Mouse (Mus musculus) neural tube, embryonic 11.5 days (tissue): ENCODE measurements at regions not wholly inside any gene's neighbourhood (a gene's known extent, or its start where the extent isn't known, plus 50 kb on each side); places are given as distances from the start of the nearest gene placed in this dataset.

Source experiments
- ATAC-seq: fragments of 200-750 bp; cut with Nextera tagmentation; 2 replicates; pipeline ENCODE4 v1.8.0; 2017; ENCODE audit warnings: moderate number of reproducible peaks, mild to moderate bottlenecking, moderate TSS enrichment, moderate library complexity; ENCODE audit not compliant: insufficient read depth, low FRiP score, low TSS enrichment
- DNase-seq: peaks from one replicate; pipeline ENCODE4 v3.0.0-alpha.2; 2015; ENCODE audit warnings: low spot score
- H3K27ac ChIP-seq: fragments of 300-500 bp; sonication (generic); 2 replicates; pipeline ENCODE4 v1.5.1; 2014; ENCODE audit warnings: low read depth, mild to moderate bottlenecking, low read length
- H3K27me3 ChIP-seq: fragments of 300-500 bp; sonication (generic); 2 replicates; pipeline ENCODE4 v1.6.1; 2014; ENCODE audit warnings: mild to moderate bottlenecking, low read length, mixed read lengths; ENCODE audit not compliant: control insufficient read depth, insufficient read depth
- H3K36me3 ChIP-seq: fragments of 300-500 bp; sonication (generic); 2 replicates; pipeline ENCODE4 v1.6.1; 2014; ENCODE audit warnings: mild to moderate bottlenecking, low read length, moderate library complexity, mixed read lengths; ENCODE audit not compliant: control insufficient read depth, insufficient read depth
- H3K4me1 ChIP-seq: fragments of 300-500 bp; sonication (generic); 2 replicates; pipeline ENCODE4 v1.6.1; 2014; ENCODE audit warnings: low read length, mixed read lengths; ENCODE audit not compliant: control insufficient read depth, insufficient read depth
- H3K4me2 ChIP-seq: fragments of 300-500 bp; sonication (generic); 2 replicates; pipeline ENCODE4 v1.6.1; 2014; ENCODE audit warnings: low read depth, mild to moderate bottlenecking, moderate library complexity
- H3K4me3 ChIP-seq: fragments of 300-500 bp; sonication (generic); 2 replicates; pipeline ENCODE4 v1.5.1; 2014; ENCODE audit warnings: low read depth, low read length
- H3K9ac ChIP-seq: fragments of 300-500 bp; sonication (generic); 2 replicates; pipeline ENCODE4 v1.6.1; 2014; ENCODE audit warnings: mild to moderate bottlenecking, low read length
- H3K9me3 ChIP-seq: fragments of 300-500 bp; sonication (generic); 2 replicates; pipeline ENCODE4 v1.6.1; 2016; ENCODE audit warnings: low read length; ENCODE audit not compliant: control insufficient read depth
- WGBS: fragments of 180-500 bp; shearing (Covaris S2); extraction: QIAGEN DNeasy Blood & Tissue Kit; methylation state at CpG from one replicate; pipeline ENCODE4 v1.1.7; 2014; 5-methylcytosine and 5-hydroxymethylcytosine counted together

GRCm38 (mm10) chr9:25408518-25408917, 72.8 kb upstream of the Eepd1 start:
- no peaks in the 10 kb centered on the region for H3K9me3 ChIP-seq
- no peak overlapping the region for H3K27ac ChIP-seq
- H3K9ac ChIP-seq: no peak overlapping the region
- 91% methylated on average over 3 of the region's 3 CpGs for WGBS
- ATAC-seq: no peak
- H3K4me3 ChIP-seq: no peak overlapping the region
- no peak overlapping the region for H3K4me2 ChIP-seq
- DNase-seq: no peak
- no peaks in the 10 kb centered on the region for H3K4me1 ChIP-seq
- H3K36me3 ChIP-seq: no peaks in the 10 kb centered on the region
- no peaks in the 10 kb centered on the region for H3K27me3 ChIP-seq

- DNase-seq (no peak), ATAC-seq (no peak)
- Histone ChIP-seq H3K4me2 (no peak overlapping the region), H3K9me3 (no peaks in the 10 kb centered on the region), H3K4me3 (no peak overlapping the region), H3K27ac (no peak overlapping the region), H3K36me3 (no peaks in the 10 kb centered on the region), H3K27me3 (no peaks in the 10 kb centered on the region), H3K4me1 (no peaks in the 10 kb centered on the region), H3K9ac (no peak overlapping the region)
- 74% methylated on average over 5 of the region's 5 CpGs for WGBS
These were observed 71.6 kb upstream of the Eepd1 start for GRCm38 (mm10) chr9:25409729-25410128.

GRCm38 (mm10) chr9:25413873-25414272, 67.5 kb upstream of the Eepd1 start:
- no peaks in the 10 kb centered on the region for H3K27me3 ChIP-seq
- no peaks in the 10 kb centered on the region for H3K36me3 ChIP-seq
- no peak for DNase-seq
- no peaks in the 10 kb centered on the region for H3K4me1 ChIP-seq
- H3K9me3 ChIP-seq: no peaks in the 10 kb centered on the region
- H3K4me3 ChIP-seq: no peak overlapping the region
- no peak overlapping the region for H3K9ac ChIP-seq
- no peak overlapping the region for H3K4me2 ChIP-seq
- 83% methylated on average over 3 of the region's 3 CpGs for WGBS
- ATAC-seq: no peak
- H3K27ac ChIP-seq: no peak overlapping the region

GRCm38 (mm10) chr9:25414315-25414714, 67.0 kb upstream of the Eepd1 start:
- Histone ChIP-seq H3K27ac (no peak overlapping the region), H3K36me3 (no peaks in the 10 kb centered on the region), H3K4me3 (no peak overlapping the region), H3K4me1 (no peaks in the 10 kb centered on the region), H3K9ac (no peak overlapping the region), H3K9me3 (no peaks in the 10 kb centered on the region), H3K4me2 (no peak overlapping the region), H3K27me3 (no peaks in the 10 kb centered on the region)
- ATAC-seq: no peak
- 69% methylated on average over 2 of the region's 2 CpGs for WGBS
- no peak for DNase-seq

GRCm38 (mm10) chr9:25426941-25427340, 54.4 kb upstream of the Eepd1 start:
- Histone ChIP-seq H3K9ac (no peak overlapping the region), H3K36me3 (no peaks in the 10 kb centered on the region), H3K27ac (no peak overlapping the region), H3K4me2 (no peak overlapping the region), H3K4me3 (no peak overlapping the region), H3K9me3 (no peaks in the 10 kb centered on the region), H3K4me1 (no peaks in the 10 kb centered on the region), H3K27me3 (no peaks in the 10 kb centered on the region)
- DNase-seq (no peak), ATAC-seq (no peak)
- WGBS: 75% methylated on average over 1 of the region's 1 CpGs

GRCm38 (mm10) chr9:25429450-25430213, 51.7 kb upstream of the Eepd1 start:
- WGBS: 88% methylated on average over 6 of the region's 6 CpGs
- DNase-seq: no peak
- no peaks in the 10 kb centered on the region for H3K9me3 ChIP-seq

More at GRCm38 (mm10) chr9:25429450-25430213, 51.7 kb upstream of the Eepd1 start:
- Histone ChIP-seq H3K4me1 (no peaks in the 10 kb centered on the region), H3K4me2 (no peak overlapping the region), H3K27ac (no peak overlapping the region), H3K9ac (no peak overlapping the region), H3K27me3 (no peaks in the 10 kb centered on the region), H3K4me3 (no peak overlapping the region), H3K36me3 (no peaks in the 10 kb centered on the region)
- no peak for ATAC-seq
